Mouse (Mus musculus): ENCODE results near the gene Nap1l4. TPM values are rescaled to one million over a fixed set of nuclear protein-coding genes. Genes with fewer than 3 reads are reported as not detected.

Nap1l4 gene
- polyA plus RNA-seq, 1 experiment from 2014 or later, result 107 TPM

GRCm38 (mm10) chr7:143480498-143480897 is 68.4 kb downstream of the Nap1l4 start:
- Histone ChIP-seq H3K27me3 (replicated peaks; ENCODE audit: control insufficient read depth, insufficient read depth, low read length) (no peaks in the 10 kb centered on the region), H3K9me3 (ENCODE audit: control insufficient read depth, low read length) (no peaks in the 10 kb centered on the region), H3K36me3 (ENCODE audit: control insufficient read depth, insufficient read depth, low read length) (no peaks in the 10 kb centered on the region), H3K9ac (ENCODE audit: low read depth, low read length) (no peak overlapping the region), H3K4me1 (ENCODE audit: control insufficient read depth, insufficient read depth, low read length) (no peaks in the 10 kb centered on the region), H3K27ac (replicated peaks; ENCODE audit: low read depth, low read length) (no peak overlapping the region), H3K4me3 (ENCODE audit: low read depth, low read length) (no peak overlapping the region), H3K4me2 (ENCODE audit: low read depth, low read length) (no peak overlapping the region)
- DNase-seq (ENCODE audit: low spot score) (no peak), ATAC-seq (ENCODE audit: low read depth) (0 out of 2 replicates have a peak, but pooled peaks have one; percentile 32)
- WGBS, result 28% methylated on average over 13 of the region's 13 CpGs

GRCm38 (mm10) chr7:143477800-143478199 is 71.1 kb downstream of the Nap1l4 start:
- H3K4me1 ChIP-seq (ENCODE audit: control insufficient read depth, insufficient read depth, low read length), result no peaks in the 10 kb centered on the region
- WGBS, result 79% methylated on average over 5 of the region's 5 CpGs
- no peak overlapping the region for H3K4me2 ChIP-seq (ENCODE audit: low read depth, low read length)
- H3K36me3 ChIP-seq (ENCODE audit: control insufficient read depth, insufficient read depth, low read length), result no peaks in the 10 kb centered on the region
- no peaks in the 10 kb centered on the region for H3K27me3 ChIP-seq (replicated peaks; ENCODE audit: control insufficient read depth, insufficient read depth, low read length)
- DNase-seq (ENCODE audit: low spot score) (no peak), ATAC-seq (ENCODE audit: low read depth) (no peak)
- no peak overlapping the region for H3K9ac ChIP-seq (ENCODE audit: low read depth, low read length)
- no peak overlapping the region for H3K27ac ChIP-seq (replicated peaks; ENCODE audit: low read depth, low read length)
- no peaks in the 10 kb centered on the region for H3K9me3 ChIP-seq (ENCODE audit: control insufficient read depth, low read length)
- no peak overlapping the region for H3K4me3 ChIP-seq (ENCODE audit: low read depth, low read length)

DNA sequence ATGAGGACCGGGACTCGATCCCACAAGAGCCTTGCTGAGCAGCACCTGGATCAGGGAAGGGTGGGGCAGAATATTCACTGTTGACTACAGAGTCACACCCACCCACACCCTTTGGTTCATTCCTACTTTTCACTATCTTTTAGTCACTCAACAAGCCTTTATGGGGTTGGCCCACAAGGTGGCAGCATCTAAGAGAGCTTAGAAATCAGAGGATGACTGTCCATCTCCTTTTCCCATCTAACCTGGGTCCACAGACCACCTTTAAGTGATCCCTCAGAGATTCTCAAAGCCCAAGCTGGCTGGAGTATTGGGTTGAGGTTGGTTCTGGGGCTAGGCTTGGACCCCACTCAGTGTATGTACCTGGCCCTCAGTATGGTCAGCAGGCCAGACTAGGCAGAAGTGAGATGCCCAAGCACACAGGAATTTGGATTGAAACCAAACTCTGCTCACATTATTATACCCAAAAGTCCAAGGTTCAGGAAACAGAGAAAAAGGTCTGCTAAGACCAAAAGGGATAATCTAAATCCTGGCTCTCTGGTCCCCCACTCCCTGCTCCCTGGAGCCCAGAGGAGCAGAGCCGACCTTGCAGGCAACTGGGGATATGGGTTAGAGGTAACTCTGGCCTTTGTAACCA is 72.1 kb downstream of the Nap1l4 start:
- 86% methylated on average over 3 of the region's 3 CpGs for WGBS
- H3K27me3 ChIP-seq (replicated peaks; ENCODE audit: control insufficient read depth, insufficient read depth, low read length), result no peaks in the 10 kb centered on the region
- H3K36me3 ChIP-seq (ENCODE audit: control insufficient read depth, insufficient read depth, low read length), result no peaks in the 10 kb centered on the region
- ATAC-seq (ENCODE audit: low read depth), result no peak
- DNase-seq (ENCODE audit: low spot score), result no peak
- H3K4me1 ChIP-seq (ENCODE audit: control insufficient read depth, insufficient read depth, low read length), result no peaks in the 10 kb centered on the region
- H3K4me2 ChIP-seq (ENCODE audit: low read depth, low read length), result no peak overlapping the region
- no peak overlapping the region for H3K27ac ChIP-seq (replicated peaks; ENCODE audit: low read depth, low read length)
- no peaks in the 10 kb centered on the region for H3K9me3 ChIP-seq (ENCODE audit: control insufficient read depth, low read length)
- no peak overlapping the region for H3K9ac ChIP-seq (ENCODE audit: low read depth, low read length)
- H3K4me3 ChIP-seq (ENCODE audit: low read depth, low read length), result no peak overlapping the region

DNA sequence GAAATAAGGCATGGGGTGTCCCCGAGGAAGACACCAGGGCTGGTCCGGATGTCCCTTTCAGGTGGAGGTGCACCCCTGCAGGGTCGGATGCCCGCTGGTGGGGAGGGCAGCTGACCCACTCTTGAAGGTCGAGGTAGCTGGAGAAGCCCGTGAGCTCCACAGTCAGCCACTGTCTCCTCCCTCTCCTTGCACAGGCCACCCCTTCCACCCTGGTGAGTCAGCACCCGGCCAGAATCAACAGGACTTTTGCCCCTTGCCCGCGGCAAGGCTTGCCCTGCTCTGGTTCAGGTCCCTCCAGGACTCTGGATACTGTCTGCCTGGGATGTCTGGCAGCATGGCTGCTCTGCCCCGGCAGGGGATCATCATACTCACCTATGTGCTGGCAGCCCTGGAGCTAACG is 73.0 kb downstream of the Nap1l4 start:
- WGBS, result 74% methylated on average over 7 of the region's 11 CpGs
- DNase-seq (ENCODE audit: low spot score) (no peak), ATAC-seq (ENCODE audit: low read depth) (no peak)
- Histone ChIP-seq H3K9me3 (ENCODE audit: control insufficient read depth, low read length) (no peaks in the 10 kb centered on the region), H3K27ac (replicated peaks; ENCODE audit: low read depth, low read length) (no peak overlapping the region), H3K4me3 (ENCODE audit: low read depth, low read length) (no peak overlapping the region), H3K4me1 (ENCODE audit: control insufficient read depth, insufficient read depth, low read length) (no peaks in the 10 kb centered on the region), H3K9ac (ENCODE audit: low read depth, low read length) (no peak overlapping the region), H3K4me2 (ENCODE audit: low read depth, low read length) (no peak overlapping the region), H3K27me3 (replicated peaks; ENCODE audit: control insufficient read depth, insufficient read depth, low read length) (no peaks in the 10 kb centered on the region), H3K36me3 (ENCODE audit: control insufficient read depth, insufficient read depth, low read length) (no peaks in the 10 kb centered on the region)

DNA sequence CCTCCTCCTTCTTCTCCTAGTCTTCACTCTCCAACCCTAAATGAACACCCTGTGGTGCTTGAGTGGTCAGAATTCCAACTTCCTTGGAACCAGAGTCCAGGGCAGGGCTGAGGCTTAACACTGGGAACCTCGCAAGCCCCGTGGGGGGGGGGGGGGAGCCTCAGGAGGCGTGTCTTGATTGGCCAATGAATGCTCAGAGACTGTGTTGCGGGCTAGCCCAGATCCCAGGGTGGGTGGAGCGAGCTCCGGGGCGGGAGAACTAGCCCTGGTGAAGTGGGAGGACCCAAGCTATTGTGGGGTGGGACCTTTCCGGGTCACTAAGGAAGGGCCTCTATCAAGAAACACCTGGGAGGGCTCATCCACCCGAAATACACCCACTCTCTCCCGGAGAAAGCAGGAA is 74.1 kb downstream of the Nap1l4 start:
- no peak for ATAC-seq (ENCODE audit: low read depth)
- Histone ChIP-seq H3K27ac (replicated peaks; ENCODE audit: low read depth, low read length) (no peak overlapping the region), H3K4me2 (ENCODE audit: low read depth, low read length) (no peak overlapping the region), H3K36me3 (ENCODE audit: control insufficient read depth, insufficient read depth, low read length) (no peaks in the 10 kb centered on the region), H3K4me3 (ENCODE audit: low read depth, low read length) (no peak overlapping the region), H3K27me3 (replicated peaks; ENCODE audit: control insufficient read depth, insufficient read depth, low read length) (no peaks in the 10 kb centered on the region), H3K4me1 (ENCODE audit: control insufficient read depth, insufficient read depth, low read length) (no peaks in the 10 kb centered on the region), H3K9ac (ENCODE audit: low read depth, low read length) (no peak overlapping the region), H3K9me3 (ENCODE audit: control insufficient read depth, low read length) (no peaks in the 10 kb centered on the region)
- no peak for DNase-seq (ENCODE audit: low spot score)
- 35% methylated on average over 10 of the region's 10 CpGs for WGBS

DNA sequence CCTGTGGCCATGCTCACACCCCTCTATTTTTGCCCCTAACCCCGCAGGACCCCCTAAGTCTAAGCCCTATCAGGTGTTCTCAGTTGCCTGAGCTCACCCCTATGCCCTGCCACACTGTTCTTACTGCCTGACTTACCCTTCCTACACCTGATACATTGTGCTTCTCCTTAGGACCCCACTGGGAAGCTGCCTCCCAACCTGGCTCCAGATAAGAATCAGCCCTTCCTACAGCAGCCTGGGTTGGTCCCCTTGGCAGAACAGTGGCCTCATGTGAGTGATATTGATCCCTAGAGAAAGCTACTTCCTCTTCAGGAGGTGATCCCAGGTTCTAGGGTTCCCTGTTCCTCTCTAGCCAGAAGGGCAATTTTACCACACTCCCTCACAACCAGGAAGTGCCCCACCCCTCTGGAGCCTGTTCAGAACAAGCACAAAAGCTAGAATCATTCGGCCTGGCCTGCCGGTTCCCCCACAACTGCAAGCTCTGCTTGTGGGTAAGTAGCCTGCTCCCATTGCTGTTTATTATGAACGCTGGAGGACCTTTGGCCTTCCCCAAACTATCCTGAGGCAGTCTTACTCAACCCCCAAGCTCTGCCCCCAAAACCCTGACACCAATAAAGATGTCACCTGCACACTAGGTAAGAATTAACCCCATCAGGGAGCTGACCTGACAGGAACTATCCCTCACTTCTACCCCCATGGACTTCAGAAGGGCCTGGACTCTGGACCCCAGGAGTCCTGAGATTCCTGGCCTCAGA is 75.4 kb downstream of the Nap1l4 start, which contains the start of gene Slc22a18:
Slc22a18 (plus strand) TSS at position 390 of the 755 bp plus-strand sequence.
- Histone ChIP-seq H3K36me3 (ENCODE audit: control insufficient read depth, insufficient read depth, low read length) (no peaks in the 10 kb centered on the region), H3K4me2 (ENCODE audit: low read depth, low read length) (peak within 1 kb of the TSS; percentile 23), H3K27me3 (replicated peaks; ENCODE audit: control insufficient read depth, insufficient read depth, low read length) (no peaks in the 10 kb centered on the region), H3K4me3 (ENCODE audit: low read depth, low read length) (no peak within 1 kb of the TSS), H3K9me3 (ENCODE audit: control insufficient read depth, low read length) (no peaks in the 10 kb centered on the region), H3K27ac (replicated peaks; ENCODE audit: low read depth, low read length) (no peak within 1 kb of the TSS), H3K4me1 (ENCODE audit: control insufficient read depth, insufficient read depth, low read length) (no peaks in the 10 kb centered on the region), H3K9ac (ENCODE audit: low read depth, low read length) (no peak within 1 kb of the TSS)
- 25% methylated on average over 4 of the region's 4 CpGs for WGBS
- ATAC-seq (ENCODE audit: low read depth) (peak; percentile 41; the same call in 1 of the 2 replicates), DNase-seq (ENCODE audit: low spot score) (peak; percentile 59)

DNA sequence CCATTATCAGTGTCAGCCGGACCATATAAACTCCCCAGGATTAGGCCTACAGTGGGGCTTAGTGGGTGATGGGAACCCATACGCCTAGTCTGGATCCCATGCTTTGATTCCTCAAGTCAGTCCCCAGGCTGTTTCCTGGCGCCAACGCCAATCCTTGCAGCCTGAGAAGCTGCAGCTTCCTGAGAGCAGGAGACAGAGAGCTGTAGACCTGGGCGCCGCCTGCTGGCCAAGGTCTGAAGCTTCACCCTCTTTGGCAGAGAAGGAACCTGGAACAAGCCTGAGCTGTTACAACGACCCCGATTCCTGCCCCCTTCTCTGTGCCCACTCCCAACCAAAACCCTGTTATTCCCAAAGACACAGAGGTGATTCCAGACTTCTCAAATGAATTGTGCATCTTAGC is 79.0 kb downstream of the Nap1l4 start:
- Histone ChIP-seq H3K4me3 (ENCODE audit: low read depth, low read length) (no peak overlapping the region), H3K4me1 (ENCODE audit: control insufficient read depth, insufficient read depth, low read length) (peaks cover 14% of the 10 kb centered on the region), H3K27me3 (replicated peaks; ENCODE audit: control insufficient read depth, insufficient read depth, low read length) (no peaks in the 10 kb centered on the region), H3K27ac (replicated peaks; ENCODE audit: low read depth, low read length) (no peak overlapping the region), H3K9ac (ENCODE audit: low read depth, low read length) (no peak overlapping the region), H3K36me3 (ENCODE audit: control insufficient read depth, insufficient read depth, low read length) (no peaks in the 10 kb centered on the region), H3K9me3 (ENCODE audit: control insufficient read depth, low read length) (no peaks in the 10 kb centered on the region), H3K4me2 (ENCODE audit: low read depth, low read length) (no peak overlapping the region)
- DNase-seq (ENCODE audit: low spot score) (peak; percentile 87), ATAC-seq (ENCODE audit: low read depth) (peak; percentile 41)
- 12% methylated on average over 6 of the region's 8 CpGs for WGBS

DNA sequence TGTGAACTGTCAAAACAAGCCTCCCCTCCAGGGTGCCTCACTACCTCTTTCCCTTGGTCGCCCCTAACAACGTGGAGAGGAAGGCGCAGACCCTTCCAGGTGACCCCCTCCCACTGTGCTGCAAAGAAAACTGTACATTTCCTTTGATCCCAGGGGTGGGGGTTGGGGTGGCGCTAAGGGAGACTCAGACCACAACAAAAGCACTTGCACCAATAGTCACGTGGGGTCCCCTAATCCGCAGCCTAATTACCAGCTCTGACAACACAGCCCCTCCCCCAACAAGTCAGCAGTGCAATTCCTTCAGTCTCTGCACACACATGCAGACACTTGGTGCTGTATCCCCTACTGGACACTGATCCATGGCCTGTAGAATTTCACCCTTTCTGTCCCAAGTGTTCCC is 81.2 kb downstream of the Nap1l4 start:
- Histone ChIP-seq H3K27ac (replicated peaks; ENCODE audit: low read depth, low read length) (no peak overlapping the region), H3K9me3 (ENCODE audit: control insufficient read depth, low read length) (no peaks in the 10 kb centered on the region), H3K9ac (ENCODE audit: low read depth, low read length) (no peak overlapping the region), H3K4me3 (ENCODE audit: low read depth, low read length) (no peak overlapping the region), H3K36me3 (ENCODE audit: control insufficient read depth, insufficient read depth, low read length) (no peaks in the 10 kb centered on the region), H3K4me2 (ENCODE audit: low read depth, low read length) (no peak overlapping the region), H3K27me3 (replicated peaks; ENCODE audit: control insufficient read depth, insufficient read depth, low read length) (no peaks in the 10 kb centered on the region), H3K4me1 (ENCODE audit: control insufficient read depth, insufficient read depth, low read length) (peaks cover 17% of the 10 kb centered on the region)
- DNase-seq (ENCODE audit: low spot score) (peak; percentile 57), ATAC-seq (ENCODE audit: low read depth) (no peak)
- 12% methylated on average over 6 of the region's 6 CpGs for WGBS
